10 mouse cellular contexts compared by ENCODE assay signal in genomic region chr7:48995171-48995570, GRCm38 (mm10).
DNase-seq lines count a peak whose midpoint lies in the region; ATAC-seq lines count a peak whose summit lies in the region.
"Had no signal": no experiment of that assay in that cellular context is flagged by ENCODE, and none has a peak within 500 bp of the region (broad histone marks: within the 10 kb centered on the region; RNA-seq: fewer than 3 reads in every experiment).

No protein-coding gene starts in this region.

- WGBS in heart, embryonic 13.5 days, result 27% methylated on average over 13 of the region's 13 CpGs
- WGBS in forebrain, embryonic 15.5 days, result 8% methylated on average over 13 of the region's 13 CpGs
- 3% methylated on average over 13 of the region's 13 CpGs for WGBS in midbrain, embryonic 11.5 days

- no peaks in the 10 kb centered on the region for H3K9me3 ChIP-seq in heart, embryonic 13.5 days
- no peaks in the 10 kb centered on the region for H3K9me3 ChIP-seq in forebrain, embryonic 15.5 days
- H3K9me3 ChIP-seq in midbrain, embryonic 11.5 days (ENCODE audit: control insufficient read depth, low read length), result no peaks in the 10 kb centered on the region
- H3K9me3 ChIP-seq: lung, embryonic 15.5 days had no signal

- H3K4me2 ChIP-seq in heart, embryonic 13.5 days, result peak overlapping the region; percentile 16; the same call in 1 of the 2 replicates
- H3K4me2 ChIP-seq in forebrain, embryonic 15.5 days (replicated peaks), result no peak overlapping the region
- peak overlapping the region; percentile 8 for H3K4me2 ChIP-seq in midbrain, embryonic 11.5 days
- H3K4me2 ChIP-seq: lung, embryonic 15.5 days had no signal

- H3K9ac ChIP-seq in heart, embryonic 13.5 days, result 0 out of 2 replicates have a peak overlapping the region, but pooled peaks have one; percentile 28
- H3K9ac ChIP-seq in forebrain, embryonic 15.5 days (replicated peaks), result no peak overlapping the region
- peak overlapping the region; percentile 34; the same call in 1 of the 2 replicates for H3K9ac ChIP-seq in midbrain, embryonic 11.5 days (ENCODE audit: low read length)
- H3K9ac ChIP-seq: lung, embryonic 15.5 days had no signal

- H3K27me3 ChIP-seq in heart, embryonic 13.5 days (replicated peaks), result 0 out of 2 replicates have a peak, but pooled peaks cover 9% of the 10 kb centered on the region
- no peaks in the 10 kb centered on the region for H3K27me3 ChIP-seq in forebrain, embryonic 15.5 days
- no peaks in the 10 kb centered on the region for H3K27me3 ChIP-seq in midbrain, embryonic 11.5 days (ENCODE audit: control insufficient read depth, insufficient read depth, low read length)

- intact Hi-C loops in heart, postnatal 36 days (cut with DNase I), result no loop called here

- no peak for ATAC-seq in heart, embryonic 13.5 days (ENCODE audit: extremely low read depth, insufficient number of reproducible peaks, low FRiP score, low TSS enrichment)
- ATAC-seq in forebrain, embryonic 15.5 days (replicated peaks), result peak; percentile 62
- peak; percentile 89 for ATAC-seq in midbrain, embryonic 11.5 days (ENCODE audit: low FRiP score)
- no peak for ATAC-seq in erythroid progenitor cell, adult 5-6 weeks (replicated peaks; ENCODE audit: low FRiP score, poor library complexity, severe bottlenecking)

- no peak for DNase-seq in heart, postnatal 36 days
- peak; percentile 97 for DNase-seq in midbrain, embryonic 11.5 days (ENCODE audit: low spot score, missing footprints)
- peak; percentile 16 for DNase-seq in yolk sac, embryonic 10.5 days (ENCODE audit: low spot score)
- no peak for DNase-seq in heart, adult 11 months
- DNase-seq in MN1 (ENCODE audit: low spot score), result no peak
- DNase-seq: cerebellum, adult 11-12 months had no signal

- peaks cover 31% of the 10 kb centered on the region for H3K4me1 ChIP-seq in heart, embryonic 13.5 days
- H3K4me1 ChIP-seq in forebrain, embryonic 15.5 days, result peaks cover 16% of the 10 kb centered on the region
- H3K4me1 ChIP-seq in midbrain, embryonic 11.5 days (ENCODE audit: control insufficient read depth, insufficient read depth, low read length), result peaks cover 47% of the 10 kb centered on the region

- no peak overlapping the region for H3K4me3 ChIP-seq in heart, embryonic 13.5 days
- no peak overlapping the region for H3K4me3 ChIP-seq in forebrain, embryonic 15.5 days
- H3K4me3 ChIP-seq in midbrain, embryonic 11.5 days (ENCODE audit: low read depth, low read length), result no peak overlapping the region
- H3K4me3 ChIP-seq: lung, embryonic 15.5 days had no signal

- no peaks in the 10 kb centered on the region for H3K36me3 ChIP-seq in heart, embryonic 13.5 days
- no peaks in the 10 kb centered on the region for H3K36me3 ChIP-seq in forebrain, embryonic 15.5 days
- no peaks in the 10 kb centered on the region; the same call in 1 of the 2 replicates for H3K36me3 ChIP-seq in midbrain, embryonic 11.5 days (ENCODE audit: control insufficient read depth, insufficient read depth, low read length)
- H3K36me3 ChIP-seq: lung, embryonic 15.5 days had no signal

- H3K27ac ChIP-seq in heart, embryonic 13.5 days (replicated peaks), result no peak overlapping the region
- H3K27ac ChIP-seq in forebrain, embryonic 15.5 days (replicated peaks), result no peak overlapping the region
- H3K27ac ChIP-seq in midbrain, embryonic 11.5 days (ENCODE audit: low read depth, low read length), result peak overlapping the region; percentile 88
- H3K27ac ChIP-seq: lung, embryonic 15.5 days had no signal

Comparison
In these comparisons a context has a peak if more than half of its experiments do, and no peak if none do; other contexts are left out.
1. ATAC-seq: peak in forebrain, embryonic 15.5 days (single experiment) and midbrain, embryonic 11.5 days (single experiment); none in heart, embryonic 13.5 days (single experiment) and erythroid progenitor cell, adult 5-6 weeks (single experiment).
2. DNase-seq: peak in midbrain, embryonic 11.5 days (single experiment) and yolk sac, embryonic 10.5 days (single experiment); none in heart, postnatal 36 days (0 of 2), heart, adult 11 months (single experiment) and MN1 (single experiment).